Mouse (Mus musculus) hindbrain, embryonic 12.5 days (tissue): ENCODE results near the gene Obsl1. TPM values are rescaled to one million over a fixed set of nuclear protein-coding genes. Genes with fewer than 3 reads are reported as not detected.
A peak's percentile ranks its signal among the peaks of the same experiment; 100 is the strongest.

Experiments
- ATAC-seq: fragments of 200-750 bp; cut with Nextera tagmentation; 2 replicates; pipeline ENCODE4 v1.8.0; 2017; ENCODE audit warnings: moderate TSS enrichment; ENCODE audit not compliant: low FRiP score
- H3K27ac ChIP-seq: fragments of 300-500 bp; sonication (generic); 2 replicates; pipeline ENCODE4 v1.5.1; 2016; ENCODE audit warnings: mild to moderate bottlenecking
- H3K27me3 ChIP-seq: fragments of 300-500 bp; sonication (generic); 2 replicates; pipeline ENCODE4 v1.6.1; 2016; ENCODE audit warnings: mild to moderate bottlenecking
- H3K36me3 ChIP-seq: fragments of 300-500 bp; sonication (generic); 2 replicates; pipeline ENCODE4 v1.6.1; 2016; ENCODE audit warnings: mild to moderate bottlenecking
- H3K4me1 ChIP-seq: fragments of 300-500 bp; sonication (generic); 2 replicates; pipeline ENCODE4 v1.6.1; 2016
- H3K4me2 ChIP-seq: fragments of 300-500 bp; sonication (generic); replicated peaks from 2 replicates; pipeline ENCODE4 v1.6.1; 2016; ENCODE audit warnings: mild to moderate bottlenecking
- H3K4me3 ChIP-seq: fragments of 300-500 bp; sonication (generic); 2 replicates; pipeline ENCODE4 v1.5.1; 2016; ENCODE audit warnings: mild to moderate bottlenecking
- H3K9ac ChIP-seq: fragments of 300-500 bp; sonication (generic); 2 replicates; pipeline ENCODE4 v1.6.1; 2016; ENCODE audit warnings: mild to moderate bottlenecking, moderate library complexity
- H3K9me3 ChIP-seq: fragments of 300-500 bp; sonication (generic); replicated peaks from 2 replicates; pipeline ENCODE4 v1.6.1; 2016; ENCODE audit warnings: mild to moderate bottlenecking
- WGBS: fragments of 180-500 bp; shearing (Covaris S2); methylation state at CpG from one replicate; pipeline ENCODE4 v1.1.7; 2016; 5-methylcytosine and 5-hydroxymethylcytosine counted together
- polyA plus RNA-seq: library from polyadenylated mRNA; unstranded; fragments of >200 nt; fragmentation: Nextera tagmentation; extraction: Ambion mirVana; gene quantifications from 2 replicates; pipeline ENCODE4 v1.2.1, GENCODE M21; 2016

The Obsl1 gene
- polyA plus RNA-seq, 1 experiment from 2014 or later = 63.4 TPM

- 0% methylated on average over 15 of the region's 25 CpGs for WGBS
- Histone ChIP-seq H3K4me3 (peak overlapping the region; percentile 81), H3K27me3 (peaks cover 26% of the 10 kb centered on the region), H3K4me1 (peaks cover 43% of the 10 kb centered on the region), H3K27ac (peak overlapping the region; percentile 86), H3K36me3 (peaks cover 37% of the 10 kb centered on the region), H3K9ac (peak overlapping the region; percentile 86), H3K9me3 (no peaks in the 10 kb centered on the region), H3K4me2 (peak overlapping the region; percentile 92)
- ATAC-seq = no peak; the same call in none of the 2 replicates
Measured at GRCm38 (mm10) chr1:75478497-75478896, 27.8 kb downstream of the Obsl1 start.

GRCm38 (mm10) chr1:75477966-75478290 is 28.3 kb downstream of the Obsl1 start:
- peaks cover 20% of the 10 kb centered on the region for H3K27me3 ChIP-seq
- peaks cover 42% of the 10 kb centered on the region for H3K36me3 ChIP-seq
- ATAC-seq = no peak
- WGBS = 55% methylated on average over 3 of the region's 3 CpGs
- H3K27ac ChIP-seq = no peak overlapping the region; the same call in 1 of the 2 replicates
- H3K9me3 ChIP-seq = no peaks in the 10 kb centered on the region
- peaks cover 43% of the 10 kb centered on the region for H3K4me1 ChIP-seq
- peak overlapping the region; percentile 86; the same call in 1 of the 2 replicates for H3K9ac ChIP-seq
- peak overlapping the region; percentile 81 for H3K4me3 ChIP-seq
- H3K4me2 ChIP-seq = peak overlapping the region; percentile 92

GRCm38 (mm10) chr1:75477264-75477965 is 28.8 kb downstream of the Obsl1 start:
- Histone ChIP-seq H3K9me3 (no peaks in the 10 kb centered on the region), H3K9ac (0 out of 2 replicates have a peak overlapping the region, but pooled peaks have one; percentile 20), H3K4me3 (peak overlapping the region; percentile 81), H3K4me2 (peak overlapping the region; percentile 92), H3K4me1 (peaks cover 39% of the 10 kb centered on the region), H3K27me3 (peaks cover 15% of the 10 kb centered on the region), H3K36me3 (peaks cover 42% of the 10 kb centered on the region), H3K27ac (no peak overlapping the region)
- ATAC-seq = no peak
- WGBS = 13% methylated on average over 35 of the region's 35 CpGs

- peaks cover 46% of the 10 kb centered on the region for H3K36me3 ChIP-seq
- peaks cover 39% of the 10 kb centered on the region for H3K4me1 ChIP-seq
- no peak overlapping the region for H3K27ac ChIP-seq
- H3K4me3 ChIP-seq = no peak overlapping the region
- H3K4me2 ChIP-seq = no peak overlapping the region
- 93% methylated on average over 11 of the region's 11 CpGs for WGBS
- ATAC-seq = no peak
- H3K9me3 ChIP-seq = no peaks in the 10 kb centered on the region
- H3K9ac ChIP-seq = no peak overlapping the region
- H3K27me3 ChIP-seq = peaks cover 8% of the 10 kb centered on the region
Measured at GRCm38 (mm10) chr1:75476441-75476840, 29.8 kb downstream of the Obsl1 start.

- no peaks in the 10 kb centered on the region for H3K9me3 ChIP-seq
- H3K9ac ChIP-seq = no peak overlapping the region
- H3K27me3 ChIP-seq = peaks cover 27% of the 10 kb centered on the region; the same call in 1 of the 2 replicates
- H3K4me2 ChIP-seq = no peak overlapping the region
- peaks cover 15% of the 10 kb centered on the region for H3K4me1 ChIP-seq
- no peak overlapping the region for H3K4me3 ChIP-seq
- peaks cover 26% of the 10 kb centered on the region for H3K36me3 ChIP-seq
- no peak overlapping the region for H3K27ac ChIP-seq
- WGBS = 81% methylated on average over 17 of the region's 17 CpGs
- no peak for ATAC-seq
Measured at GRCm38 (mm10) chr1:75469287-75469825, 36.9 kb downstream of the Obsl1 start.

- WGBS = 7% methylated on average over 14 of the region's 14 CpGs
- Histone ChIP-seq H3K36me3 (peaks cover 6% of the 10 kb centered on the region; the same call in 1 of the 2 replicates), H3K9me3 (no peaks in the 10 kb centered on the region), H3K27ac (peak overlapping the region; percentile 18; the same call in 1 of the 2 replicates), H3K9ac (no peak overlapping the region), H3K27me3 (peaks cover 32% of the 10 kb centered on the region; the same call in 1 of the 2 replicates), H3K4me1 (peaks cover 16% of the 10 kb centered on the region), H3K4me3 (no peak overlapping the region), H3K4me2 (no peak overlapping the region)
- peak; percentile 59 for ATAC-seq
Measured at GRCm38 (mm10) chr1:75467215-75467927, 38.9 kb downstream of the Obsl1 start.

- Histone ChIP-seq H3K36me3 (no peaks in the 10 kb centered on the region), H3K9me3 (no peaks in the 10 kb centered on the region), H3K4me3 (no peak overlapping the region), H3K9ac (0 out of 2 replicates have a peak overlapping the region, but pooled peaks have one; percentile 27), H3K27me3 (peaks cover 35% of the 10 kb centered on the region), H3K4me2 (no peak overlapping the region), H3K4me1 (peaks cover 25% of the 10 kb centered on the region), H3K27ac (peak overlapping the region; percentile 72)
- whole genome bisulfite sequencing = 78% methylated on average over 5 of the region's 5 CpGs
- ATAC-seq = peak; percentile 44; the same call in 1 of the 2 replicates
Measured at GRCm38 (mm10) chr1:75463652-75464204, 42.5 kb downstream of the Obsl1 start.

- H3K27me3 ChIP-seq = peaks cover 36% of the 10 kb centered on the region
Measured at GRCm38 (mm10) chr1:75462636-75463035, 43.6 kb downstream of the Obsl1 start.

GRCm38 (mm10) chr1:75460297-75460696 is 46.0 kb downstream of the Obsl1 start:
- Histone ChIP-seq H3K9me3 (no peaks in the 10 kb centered on the region), H3K4me2 (no peak overlapping the region), H3K4me3 (no peak overlapping the region), H3K27me3 (peaks cover 44% of the 10 kb centered on the region), H3K9ac (no peak overlapping the region), H3K27ac (no peak overlapping the region), H3K36me3 (no peaks in the 10 kb centered on the region), H3K4me1 (peaks cover 55% of the 10 kb centered on the region)
- 83% methylated on average over 7 of the region's 7 CpGs for WGBS
- ATAC-seq = no peak

More at GRCm38 (mm10) chr1:75462636-75463035, 43.6 kb downstream of the Obsl1 start:
- Histone ChIP-seq H3K9me3 (no peaks in the 10 kb centered on the region), H3K4me3 (no peak overlapping the region), H3K9ac (no peak overlapping the region), H3K36me3 (no peaks in the 10 kb centered on the region), H3K4me2 (no peak overlapping the region), H3K27ac (no peak overlapping the region), H3K4me1 (peaks cover 36% of the 10 kb centered on the region)
- no peak for ATAC-seq
- WGBS = 0% methylated on average over 1 of the region's 1 CpGs

- H3K4me3 ChIP-seq = peak overlapping the region; percentile 28; the same call in 1 of the 2 replicates
- peak overlapping the region; percentile 58 for H3K4me2 ChIP-seq
- no peaks in the 10 kb centered on the region for H3K9me3 ChIP-seq
- peaks cover 46% of the 10 kb centered on the region for H3K27me3 ChIP-seq
- WGBS = 14% methylated on average over 23 of the region's 23 CpGs
- no peak for ATAC-seq
- H3K27ac ChIP-seq = peak overlapping the region; percentile 74
- peaks cover 60% of the 10 kb centered on the region for H3K4me1 ChIP-seq
- H3K36me3 ChIP-seq = no peaks in the 10 kb centered on the region
- H3K9ac ChIP-seq = peak overlapping the region; percentile 45
Measured at GRCm38 (mm10) chr1:75458789-75459684, 47.2 kb downstream of the Obsl1 start.

GRCm38 (mm10) chr1:75458025-75458788 is 48.0 kb downstream of the Obsl1 start:
- Histone ChIP-seq H3K4me1 (peaks cover 60% of the 10 kb centered on the region), H3K4me2 (peak overlapping the region; percentile 58), H3K4me3 (peak overlapping the region; percentile 28), H3K27me3 (peaks cover 48% of the 10 kb centered on the region), H3K27ac (peak overlapping the region; percentile 74), H3K9ac (peak overlapping the region; percentile 45), H3K36me3 (no peaks in the 10 kb centered on the region), H3K9me3 (no peaks in the 10 kb centered on the region)
- ATAC-seq = peak; percentile 66
- WGBS = 1% methylated on average over 39 of the region's 42 CpGs
